Mouse (Mus musculus) stomach, embryonic 15.5 days (tissue): ENCODE measurements around the gene Odc1. TPM values are rescaled to one million over a fixed set of nuclear protein-coding genes. Genes with fewer than 3 reads are reported as not detected.
A peak's percentile ranks its signal among the peaks of the same experiment; 100 is the strongest.

Experiments
- ATAC-seq: fragments of 200-750 bp; cut with Nextera tagmentation; 2 replicates; pipeline ENCODE4 v1.8.0; 2017; ENCODE audit warnings: low read depth, moderate number of reproducible peaks, moderate TSS enrichment; ENCODE audit not compliant: insufficient read depth, low FRiP score
- H3K27ac ChIP-seq: fragments of 300-500 bp; sonication (generic); 2 replicates; pipeline ENCODE4 v1.5.1; 2015; ENCODE audit warnings: mild to moderate bottlenecking, inconsistent platforms
- H3K27me3 ChIP-seq: fragments of 300-500 bp; sonication (generic); replicated peaks from 2 replicates; pipeline ENCODE4 v1.6.1; 2015; ENCODE audit warnings: inconsistent platforms
- H3K36me3 ChIP-seq: fragments of 300-500 bp; sonication (generic); 2 replicates; pipeline ENCODE4 v1.6.1; 2015; ENCODE audit warnings: inconsistent platforms
- H3K4me1 ChIP-seq: fragments of 300-500 bp; sonication (generic); 2 replicates; pipeline ENCODE4 v1.6.1; 2015; ENCODE audit warnings: inconsistent platforms
- H3K4me2 ChIP-seq: fragments of 300-500 bp; sonication (generic); 2 replicates; pipeline ENCODE4 v1.6.1; 2015; ENCODE audit warnings: mild to moderate bottlenecking, inconsistent platforms
- H3K4me3 ChIP-seq: fragments of 300-500 bp; sonication (generic); replicated peaks from 2 replicates; pipeline ENCODE4 v1.5.1; 2015; ENCODE audit warnings: inconsistent platforms
- H3K9ac ChIP-seq: fragments of 300-500 bp; sonication (generic); 2 replicates; pipeline ENCODE4 v1.6.1; 2015; ENCODE audit warnings: inconsistent platforms
- H3K9me3 ChIP-seq: fragments of 300-500 bp; sonication (generic); 2 replicates; pipeline ENCODE4 v1.6.1; 2016; ENCODE audit warnings: inconsistent platforms
- WGBS: fragments of 180-500 bp; shearing (Covaris S2); methylation state at CpG from one replicate; pipeline ENCODE4 v1.1.7; 2015; 5-methylcytosine and 5-hydroxymethylcytosine counted together
- polyA plus RNA-seq: library from polyadenylated mRNA; unstranded; fragments of >200 nt; fragmentation: Nextera tagmentation; extraction: Ambion mirVana; gene quantifications from 2 replicates; pipeline ENCODE4 v1.2.1, GENCODE M21; 2015

Odc1 gene
- polyA plus RNA-seq, 1 experiment from 2014 or later, result 201 TPM

- 0 out of 2 replicates have a peak, but pooled peaks cover 1% of the 10 kb centered on the region for H3K4me1 ChIP-seq
These were observed 7.8 kb downstream of the Odc1 start for GRCm38 (mm10) chr12:17552420-17552819.

GRCm38 (mm10) chr12:17552949-17553348 is 8.4 kb downstream of the Odc1 start:
- 59% methylated on average over 2 of the region's 2 CpGs for WGBS
- no peaks in the 10 kb centered on the region for H3K9me3 ChIP-seq
- H3K4me1 ChIP-seq, result 0 out of 2 replicates have a peak, but pooled peaks cover 4% of the 10 kb centered on the region
- no peak for ATAC-seq
- H3K36me3 ChIP-seq, result peaks cover 21% of the 10 kb centered on the region
- no peak overlapping the region for H3K27ac ChIP-seq
- H3K4me2 ChIP-seq, result no peak overlapping the region
- no peak overlapping the region for H3K4me3 ChIP-seq
- no peaks in the 10 kb centered on the region for H3K27me3 ChIP-seq
- no peak overlapping the region for H3K9ac ChIP-seq

More at GRCm38 (mm10) chr12:17552420-17552819, 7.8 kb downstream of the Odc1 start:
- no peaks in the 10 kb centered on the region for H3K27me3 ChIP-seq
- no peak overlapping the region for H3K27ac ChIP-seq
- H3K4me3 ChIP-seq, result no peak overlapping the region
- no peak overlapping the region for H3K9ac ChIP-seq
- H3K4me2 ChIP-seq, result no peak overlapping the region
- 66% methylated on average over 3 of the region's 3 CpGs for WGBS
- ATAC-seq, result no peak
- no peaks in the 10 kb centered on the region for H3K9me3 ChIP-seq
- peaks cover 26% of the 10 kb centered on the region for H3K36me3 ChIP-seq

DNA sequence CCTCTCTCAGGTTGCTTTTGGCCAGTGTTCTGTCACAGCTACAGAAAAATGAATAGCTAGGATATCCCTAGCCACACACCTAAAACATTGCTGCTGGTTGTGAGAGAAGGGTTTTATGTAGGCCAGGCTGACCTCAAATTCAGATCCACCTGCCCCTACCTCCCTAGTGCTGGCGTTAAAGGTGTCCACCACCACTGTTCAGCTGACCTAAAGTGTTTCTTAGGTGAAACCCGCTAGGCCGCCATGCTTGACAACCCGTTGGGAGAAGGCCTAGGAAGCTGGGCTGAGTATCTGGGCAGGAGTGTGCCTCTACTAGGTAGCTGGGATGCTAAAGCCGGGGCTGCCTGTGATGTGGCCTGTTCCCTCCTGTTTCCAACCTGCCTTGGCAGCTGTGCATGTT is 9.0 kb downstream of the Odc1 start:
- Histone ChIP-seq H3K36me3 (peaks cover 14% of the 10 kb centered on the region; the same call in 1 of the 2 replicates), H3K9me3 (no peaks in the 10 kb centered on the region), H3K4me2 (no peak overlapping the region), H3K27ac (no peak overlapping the region), H3K27me3 (no peaks in the 10 kb centered on the region), H3K4me3 (no peak overlapping the region), H3K9ac (no peak overlapping the region), H3K4me1 (0 out of 2 replicates have a peak, but pooled peaks cover 4% of the 10 kb centered on the region)
- WGBS, result 79% methylated on average over 5 of the region's 5 CpGs
- no peak for ATAC-seq

GRCm38 (mm10) chr12:17554200-17554951 is 9.8 kb downstream of the Odc1 start:
- H3K27ac ChIP-seq, result no peak overlapping the region
- H3K9ac ChIP-seq, result no peak overlapping the region
- no peaks in the 10 kb centered on the region for H3K9me3 ChIP-seq
- H3K4me1 ChIP-seq, result 0 out of 2 replicates have a peak, but pooled peaks cover 4% of the 10 kb centered on the region
- 34% methylated on average over 15 of the region's 15 CpGs for WGBS
- H3K36me3 ChIP-seq, result 0 out of 2 replicates have a peak, but pooled peaks cover 8% of the 10 kb centered on the region
- H3K4me2 ChIP-seq, result no peak overlapping the region
- no peak overlapping the region for H3K4me3 ChIP-seq
- ATAC-seq, result peak; percentile 48; the same call in 1 of the 2 replicates
- no peaks in the 10 kb centered on the region for H3K27me3 ChIP-seq

- ATAC-seq, result no peak
These were observed 12.1 kb downstream of the Odc1 start for GRCm38 (mm10) chr12:17556430-17557343.

GRCm38 (mm10) chr12:17557344-17557966 is 12.9 kb downstream of the Odc1 start:
- H3K4me1 ChIP-seq, result 0 out of 2 replicates have a peak, but pooled peaks cover 4% of the 10 kb centered on the region
- H3K27ac ChIP-seq, result no peak overlapping the region
- no peak overlapping the region for H3K4me3 ChIP-seq
- no peaks in the 10 kb centered on the region for H3K27me3 ChIP-seq
- no peak for ATAC-seq
- H3K9ac ChIP-seq, result no peak overlapping the region
- H3K9me3 ChIP-seq, result no peaks in the 10 kb centered on the region
- H3K36me3 ChIP-seq, result no peaks in the 10 kb centered on the region
- H3K4me2 ChIP-seq, result no peak overlapping the region
- WGBS, result 50% methylated on average over 7 of the region's 7 CpGs

More at GRCm38 (mm10) chr12:17556430-17557343, 12.1 kb downstream of the Odc1 start:
- 32% methylated on average over 21 of the region's 21 CpGs for WGBS
- Histone ChIP-seq H3K36me3 (0 out of 2 replicates have a peak, but pooled peaks cover 2% of the 10 kb centered on the region), H3K4me1 (0 out of 2 replicates have a peak, but pooled peaks cover 4% of the 10 kb centered on the region), H3K4me2 (0 out of 2 replicates have a peak overlapping the region, but pooled peaks have one; percentile 4), H3K4me3 (no peak overlapping the region), H3K9ac (no peak overlapping the region), H3K9me3 (no peaks in the 10 kb centered on the region), H3K27ac (no peak overlapping the region), H3K27me3 (no peaks in the 10 kb centered on the region)

GRCm38 (mm10) chr12:17557967-17558345 is 13.4 kb downstream of the Odc1 start:
- Histone ChIP-seq H3K27ac (no peak overlapping the region), H3K4me3 (no peak overlapping the region), H3K27me3 (no peaks in the 10 kb centered on the region), H3K9me3 (no peaks in the 10 kb centered on the region), H3K36me3 (no peaks in the 10 kb centered on the region), H3K9ac (no peak overlapping the region), H3K4me2 (no peak overlapping the region), H3K4me1 (peaks cover 4% of the 10 kb centered on the region; the same call in 1 of the 2 replicates)
- 71% methylated on average over 2 of the region's 2 CpGs for WGBS
- ATAC-seq, result no peak

DNA sequence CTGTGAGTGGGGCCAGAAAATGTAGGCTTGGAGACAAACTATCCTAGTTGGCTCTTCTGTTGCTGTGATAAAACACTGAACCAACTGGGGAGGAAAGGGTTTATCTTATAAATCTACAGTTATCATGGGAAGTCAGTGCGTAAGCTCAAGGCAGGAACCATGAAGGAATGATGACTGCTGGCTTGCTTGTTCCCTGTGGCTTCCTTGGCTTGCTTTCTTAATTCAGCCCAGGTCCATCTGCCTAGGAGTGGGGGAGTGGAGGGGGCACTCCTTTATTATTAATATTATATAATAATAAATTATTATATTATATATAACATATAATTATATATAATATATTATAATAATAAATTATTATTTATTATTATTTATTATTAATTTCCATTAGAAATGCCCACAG is 17.8 kb downstream of the Odc1 start:
- peaks cover 3% of the 10 kb centered on the region; the same call in 1 of the 2 replicates for H3K4me1 ChIP-seq
- H3K27me3 ChIP-seq, result no peaks in the 10 kb centered on the region
- no peak overlapping the region for H3K9ac ChIP-seq
- H3K9me3 ChIP-seq, result no peaks in the 10 kb centered on the region
- no peaks in the 10 kb centered on the region for H3K36me3 ChIP-seq
- 80% methylated on average over 1 of the region's 1 CpGs for WGBS
- no peak for ATAC-seq
- H3K27ac ChIP-seq, result no peak overlapping the region
- no peak overlapping the region for H3K4me2 ChIP-seq
- no peak overlapping the region for H3K4me3 ChIP-seq

DNA sequence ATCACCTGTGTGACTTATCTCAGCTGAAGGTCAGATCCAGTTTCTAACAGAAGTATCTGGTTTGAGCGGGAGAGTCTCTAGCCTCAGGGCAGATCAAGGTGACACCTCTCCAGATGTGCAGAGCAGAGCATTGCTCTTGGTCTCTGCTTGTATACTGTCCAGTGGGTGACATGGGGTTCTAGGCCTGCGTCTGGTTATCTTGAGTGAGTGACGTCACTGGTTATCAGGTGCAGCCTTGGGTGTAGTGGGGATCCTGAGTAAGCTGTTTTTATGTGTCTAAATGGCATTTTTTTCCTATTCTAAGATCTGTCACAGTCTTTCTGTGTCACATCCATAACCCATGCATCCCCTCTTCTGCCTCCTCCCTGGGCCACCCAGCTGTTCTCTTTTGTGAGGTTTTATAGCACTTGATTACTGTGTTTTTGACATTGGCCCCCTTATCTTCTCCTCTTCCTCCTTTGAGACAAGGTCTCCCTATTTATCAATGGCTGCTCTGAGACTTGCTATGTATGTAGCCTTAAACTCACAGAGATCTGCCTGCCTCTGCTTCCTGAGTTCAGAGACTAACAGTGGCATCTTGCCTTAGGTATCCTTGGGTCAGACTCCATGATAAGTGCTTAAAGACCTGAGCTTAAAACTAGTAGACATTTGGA is 20.9 kb downstream of the Odc1 start:
- Histone ChIP-seq H3K9me3 (no peaks in the 10 kb centered on the region), H3K4me2 (no peak overlapping the region), H3K36me3 (no peaks in the 10 kb centered on the region), H3K9ac (no peak overlapping the region), H3K4me3 (no peak overlapping the region), H3K27me3 (no peaks in the 10 kb centered on the region), H3K4me1 (no peaks in the 10 kb centered on the region; the same call in 1 of the 2 replicates), H3K27ac (no peak overlapping the region)
- 76% methylated on average over 3 of the region's 3 CpGs for WGBS
- no peak for ATAC-seq

- Histone ChIP-seq H3K27ac (no peak overlapping the region), H3K4me2 (no peak overlapping the region), H3K4me1 (no peaks in the 10 kb centered on the region; the same call in 1 of the 2 replicates), H3K4me3 (no peak overlapping the region), H3K36me3 (no peaks in the 10 kb centered on the region), H3K9ac (no peak overlapping the region), H3K9me3 (no peaks in the 10 kb centered on the region), H3K27me3 (no peaks in the 10 kb centered on the region)
- WGBS, result 78% methylated on average over 1 of the region's 1 CpGs
- no peak for ATAC-seq
These were observed 21.4 kb downstream of the Odc1 start for GRCm38 (mm10) chr12:17566046-17566408.

DNA sequence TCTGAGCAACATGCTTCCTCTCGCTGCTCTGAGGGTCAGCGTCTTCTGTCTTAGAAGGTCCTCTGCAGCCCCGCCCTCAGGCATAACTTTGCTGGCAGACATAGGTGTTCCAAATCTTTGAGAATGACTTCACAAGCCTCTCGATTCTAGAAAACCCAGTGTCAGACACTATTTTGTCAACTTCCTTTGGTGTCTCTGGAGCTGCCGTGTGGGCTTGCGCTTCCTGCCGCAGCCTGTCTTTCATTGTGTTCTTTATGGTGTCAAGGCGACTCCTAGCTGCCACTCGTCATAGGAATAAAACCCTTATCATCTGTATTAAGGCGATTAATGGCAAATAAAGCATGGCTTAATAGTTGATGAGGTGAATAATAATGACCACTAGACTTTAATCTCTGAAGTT is 24.0 kb downstream of the Odc1 start:
- Histone ChIP-seq H3K9ac (no peak overlapping the region), H3K27me3 (no peaks in the 10 kb centered on the region), H3K4me2 (no peak overlapping the region), H3K4me1 (no peaks in the 10 kb centered on the region), H3K36me3 (no peaks in the 10 kb centered on the region), H3K9me3 (no peaks in the 10 kb centered on the region), H3K4me3 (no peak overlapping the region), H3K27ac (no peak overlapping the region)
- no peak for ATAC-seq
- WGBS, result 84% methylated on average over 10 of the region's 10 CpGs
